Mouse (Mus musculus) forebrain, embryonic 11.5 days (tissue): Measurements from ENCODE around the gene Slc19a3. TPM values are rescaled to one million over a fixed set of nuclear protein-coding genes. Genes with fewer than 3 reads are reported as not detected.
"Not testable (repeated sequence)": the region's sequence is repeated elsewhere in the genome, so short reads cannot be mapped to it uniquely, and the experiment has no call there.

Experiments
- ATAC-seq: fragments of 200-750 bp; cut with Nextera tagmentation; replicated peaks from 2 replicates; pipeline ENCODE4 v1.8.0; 2017; ENCODE audit warnings: moderate TSS enrichment; ENCODE audit not compliant: low FRiP score
- DNase-seq: peaks from one replicate; pipeline ENCODE4 v3.0.0-alpha.2; 2017; ENCODE audit warnings: low spot score
- H3K27ac ChIP-seq: fragments of 300-500 bp; sonication (generic); 2 replicates; pipeline ENCODE4 v1.5.1; 2014; ENCODE audit warnings: low read depth, low read length
- H3K27me3 ChIP-seq: fragments of 300-500 bp; sonication (generic); 2 replicates; pipeline ENCODE4 v1.6.1; 2014; ENCODE audit warnings: mild to moderate bottlenecking, low read length, mixed read lengths; ENCODE audit not compliant: control insufficient read depth, insufficient read depth
- H3K36me3 ChIP-seq: fragments of 300-500 bp; sonication (generic); 2 replicates; pipeline ENCODE4 v1.6.1; 2014; ENCODE audit warnings: mild to moderate bottlenecking, low read length, moderate library complexity, mixed read lengths; ENCODE audit not compliant: control insufficient read depth, insufficient read depth
- H3K4me1 ChIP-seq: fragments of 300-500 bp; sonication (generic); replicated peaks from 2 replicates; pipeline ENCODE4 v1.6.1; 2014; ENCODE audit warnings: low read length, mixed read lengths; ENCODE audit not compliant: control insufficient read depth, insufficient read depth
- H3K4me2 ChIP-seq: fragments of 300-500 bp; sonication (generic); 2 replicates; pipeline ENCODE4 v1.6.1; 2014; ENCODE audit warnings: low read depth, mild to moderate bottlenecking, low read length, moderate library complexity, mixed read lengths; ENCODE audit not compliant: severe bottlenecking
- H3K4me3 ChIP-seq: fragments of 300-500 bp; sonication (generic); 2 replicates; pipeline ENCODE4 v1.5.1; 2014; ENCODE audit warnings: low read depth, low read length
- H3K9ac ChIP-seq: fragments of 300-500 bp; sonication (generic); 2 replicates; pipeline ENCODE4 v1.6.1; 2014; ENCODE audit warnings: low read length
- H3K9me3 ChIP-seq: fragments of 300-500 bp; sonication (generic); 2 replicates; pipeline ENCODE4 v1.6.1; 2016; ENCODE audit warnings: low read length, mixed read lengths; ENCODE audit not compliant: control insufficient read depth
- whole genome bisulfite sequencing: fragments of 180-500 bp; shearing (Covaris S2); extraction: QIAGEN DNeasy Blood & Tissue Kit; methylation state at CpG from one replicate; pipeline ENCODE4 v1.1.7; 2014; 5-methylcytosine and 5-hydroxymethylcytosine counted together
- polyA plus RNA-seq: library from polyadenylated mRNA; unstranded; fragments of >200 nt; fragmentation: Nextera tagmentation; extraction: Ambion mirVana; gene quantifications from 2 replicates; pipeline ENCODE4 v1.2.1, GENCODE M21; 2014

The Slc19a3 gene
- polyA plus RNA-seq, 1 experiment from 2014 or later, result 0.40 TPM

- no peak overlapping the region for H3K4me3 ChIP-seq
- no peaks in the 10 kb centered on the region for H3K27me3 ChIP-seq
- no peak overlapping the region for H3K4me2 ChIP-seq
- H3K9me3 ChIP-seq, result no peaks in the 10 kb centered on the region
- DNase-seq (no peak), ATAC-seq (no peak)
- H3K4me1 ChIP-seq, result no peaks in the 10 kb centered on the region
- H3K9ac ChIP-seq, result no peak overlapping the region
- H3K36me3 ChIP-seq, result no peaks in the 10 kb centered on the region
- H3K27ac ChIP-seq, result no peak overlapping the region
- WGBS, result 90% methylated on average over 6 of the region's 6 CpGs
Observed at GRCm38 (mm10) chr1:83032508-83032907, 5.7 kb downstream of the Slc19a3 start.

- Histone ChIP-seq H3K9ac (no peak overlapping the region), H3K9me3 (no peaks in the 10 kb centered on the region), H3K36me3 (no peaks in the 10 kb centered on the region), H3K4me1 (no peaks in the 10 kb centered on the region), H3K4me3 (no peak overlapping the region), H3K27ac (no peak overlapping the region), H3K27me3 (no peaks in the 10 kb centered on the region), H3K4me2 (no peak overlapping the region)
- no peak for DNase-seq
- 55% methylated on average over 1 of the region's 1 CpGs for WGBS
- no peak for ATAC-seq
Observed at GRCm38 (mm10) chr1:83031950-83032349, 6.3 kb downstream of the Slc19a3 start.

- no peaks in the 10 kb centered on the region for H3K27me3 ChIP-seq
- no peak overlapping the region for H3K4me2 ChIP-seq
- H3K4me1 ChIP-seq, result no peaks in the 10 kb centered on the region
- H3K4me3 ChIP-seq, result no peak overlapping the region
- ATAC-seq, result no peak
- H3K9ac ChIP-seq, result no peak overlapping the region
- H3K36me3 ChIP-seq, result no peaks in the 10 kb centered on the region
- WGBS, result 67% methylated on average over 1 of the region's 1 CpGs
- no peak overlapping the region for H3K27ac ChIP-seq
- no peaks in the 10 kb centered on the region for H3K9me3 ChIP-seq
- DNase-seq, result no peak
Observed at GRCm38 (mm10) chr1:83016556-83016955, 21.7 kb downstream of the Slc19a3 start.

DNA sequence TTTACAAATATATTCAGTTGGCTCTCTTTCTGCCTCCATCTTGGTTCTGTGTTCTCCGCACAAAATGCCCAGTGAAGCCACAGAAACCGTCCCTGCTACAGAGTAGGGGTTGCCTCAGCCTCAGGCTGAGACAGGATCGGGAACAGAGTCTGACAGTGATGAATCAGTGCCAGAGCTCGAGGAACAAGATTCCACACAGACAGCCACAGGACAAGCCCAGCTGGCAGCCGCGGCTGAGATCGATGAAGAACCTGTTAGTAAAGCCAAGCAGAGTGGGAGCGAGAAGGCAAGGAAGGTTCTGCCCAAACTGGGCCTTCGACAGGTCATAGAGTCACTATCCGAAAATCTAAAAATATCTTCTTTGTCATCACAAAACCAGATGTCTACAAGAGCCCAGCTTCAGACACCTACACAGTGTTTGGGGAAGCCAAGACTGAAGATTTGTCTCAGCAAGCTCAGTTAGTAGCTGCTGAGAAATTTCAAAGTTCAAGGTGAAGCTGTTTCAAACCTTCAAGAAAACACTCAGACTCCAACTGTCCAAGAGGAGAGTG, 22.8 kb downstream of the Slc19a3 start:
- Histone ChIP-seq H3K4me2 (no peak overlapping the region), H3K27me3 (no peaks in the 10 kb centered on the region), H3K4me3 (no peak overlapping the region), H3K27ac (no peak overlapping the region), H3K4me1 (no peaks in the 10 kb centered on the region), H3K36me3 (no peaks in the 10 kb centered on the region), H3K9me3 (no peaks in the 10 kb centered on the region), H3K9ac (no peak overlapping the region)
- ATAC-seq (no peak), DNase-seq (no peak)
- WGBS, result 90% methylated on average over 10 of the region's 10 CpGs

GRCm38 (mm10) chr1:83014477-83014876, 23.8 kb downstream of the Slc19a3 start:
- Histone ChIP-seq H3K9ac (no peak overlapping the region), H3K27ac (no peak overlapping the region), H3K4me1 (no peaks in the 10 kb centered on the region), H3K36me3 (no peaks in the 10 kb centered on the region), H3K4me2 (no peak overlapping the region), H3K4me3 (no peak overlapping the region), H3K9me3 (no peaks in the 10 kb centered on the region), H3K27me3 (no peaks in the 10 kb centered on the region)
- ATAC-seq (no peak), DNase-seq (no peak)
- WGBS, result 96% methylated on average over 3 of the region's 3 CpGs

GRCm38 (mm10) chr1:83007471-83007870, 30.8 kb downstream of the Slc19a3 start:
- Histone ChIP-seq H3K4me1 (no peaks in the 10 kb centered on the region), H3K27me3 (no peaks in the 10 kb centered on the region), H3K9me3 (no peaks in the 10 kb centered on the region), H3K36me3 (no peaks in the 10 kb centered on the region), H3K27ac (no peak overlapping the region), H3K4me3 (no peak overlapping the region), H3K4me2 (no peak overlapping the region), H3K9ac (no peak overlapping the region)
- no peak for DNase-seq
- 84% methylated on average over 6 of the region's 6 CpGs for WGBS
- ATAC-seq, result no peak

DNA sequence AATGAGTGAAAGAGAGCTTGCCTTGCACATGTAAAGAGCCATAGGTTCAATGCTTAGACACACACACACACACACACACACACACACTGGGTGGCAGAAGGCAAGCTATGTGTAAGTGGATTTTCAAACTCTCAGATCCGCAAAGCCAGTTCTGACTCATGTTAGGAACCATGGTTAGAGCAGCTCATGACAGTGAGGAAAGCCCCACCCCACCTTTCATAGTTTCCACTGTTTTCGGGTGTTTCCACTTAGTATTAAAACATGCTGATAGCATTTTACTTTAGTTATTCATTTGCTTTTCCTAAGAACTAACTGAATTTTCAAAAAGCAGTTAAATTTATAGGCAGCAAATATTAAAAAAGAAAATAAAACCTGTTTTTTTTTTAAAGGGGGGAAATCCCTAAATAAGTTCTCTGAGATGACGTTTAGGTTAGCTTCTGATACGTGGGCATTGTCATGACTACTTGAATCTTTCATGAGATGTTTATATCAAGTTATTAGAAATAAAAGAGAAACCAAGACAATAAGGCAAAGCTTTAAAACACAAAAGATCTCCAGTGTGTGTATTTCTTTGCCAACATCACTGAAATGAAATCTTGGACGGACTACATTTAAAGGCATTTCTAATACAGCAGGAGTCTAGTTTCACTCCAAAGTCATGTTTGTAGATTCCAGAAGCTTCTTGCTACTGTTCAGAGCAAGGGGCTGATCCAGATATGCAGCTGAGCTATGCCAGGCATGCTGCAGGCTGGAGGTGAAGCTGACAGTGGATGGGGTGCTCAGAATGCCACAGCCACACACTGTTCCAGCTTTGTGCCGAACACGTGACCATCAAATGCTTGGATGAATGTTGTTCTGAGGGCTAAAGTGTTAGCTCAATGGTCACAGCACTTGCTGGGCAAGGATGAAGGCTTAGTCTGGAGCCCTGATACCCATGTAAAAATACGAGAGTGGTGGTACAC, 31.7 kb downstream of the Slc19a3 start:
- ATAC-seq, result no peak
- Histone ChIP-seq H3K27ac (no peak overlapping the region), H3K9me3 (no peaks in the 10 kb centered on the region), H3K4me3 (no peak overlapping the region), H3K27me3 (no peaks in the 10 kb centered on the region), H3K36me3 (no peaks in the 10 kb centered on the region), H3K9ac (no peak overlapping the region), H3K4me2 (no peak overlapping the region), H3K4me1 (no peaks in the 10 kb centered on the region)
- DNase-seq, result no peak
- WGBS, result 87% methylated on average over 8 of the region's 8 CpGs

GRCm38 (mm10) chr1:83000306-83000705, 37.9 kb downstream of the Slc19a3 start, which contains the start of gene Gm47959:
Gene Gm47959, plus strand, starts transcription at chr1:83000548.
- H3K9me3 ChIP-seq, DNase-seq, H3K4me1 ChIP-seq, H3K9ac ChIP-seq, H3K36me3 ChIP-seq, ATAC-seq, H3K4me2 ChIP-seq, H3K27ac ChIP-seq, H3K27me3 ChIP-seq, H3K4me3 ChIP-seq: not testable (repeated sequence)
- WGBS, result 97% methylated on average over 7 of the region's 9 CpGs
